Mouse (Mus musculus) CH12.LX (cell line): Measurements from ENCODE around the gene Spata2. TPM values are rescaled to one million over a fixed set of nuclear protein-coding genes. Genes with fewer than 3 reads are reported as not detected.

ENCODE experiments used
- DNase-seq: peaks from one replicate; pipeline ENCODE4 v3.0.0-alpha.2; 2013; ENCODE audit errors: extremely low read depth
- H3K27ac ChIP-seq: 2 replicates; pipeline ENCODE4 v1.5.1; 2012; ENCODE audit warnings: low read depth, mild to moderate bottlenecking, control low read depth, moderate library complexity; ENCODE audit not compliant: insufficient read depth
- H3K27me3 ChIP-seq: replicated peaks from 2 replicates; pipeline ENCODE3; 2012; ENCODE audit warnings: inconsistent platforms
- H3K36me3 ChIP-seq, 2 experiments: replicated peaks in 1 of 2; 2 replicates each; pipeline versions ENCODE3 to v1.6.1; 2012; ENCODE audit warnings: inconsistent platforms in 1 of 2, low read length in 1 of 2, mild to moderate bottlenecking in 1 of 2, mixed read lengths in 1 of 2, moderate library complexity in 1 of 2; ENCODE audit not compliant: control insufficient read depth in 1 of 2, insufficient read depth in 1 of 2
- H3K4me1 ChIP-seq, 2 experiments: 2 replicates each; pipeline ENCODE4 v1.6.1; 2012; ENCODE audit warnings: inconsistent platforms in 1 of 2, moderate library complexity in 1 of 2; ENCODE audit not compliant: insufficient read depth in 2 of 2, control insufficient read depth in 1 of 2
- H3K4me2 ChIP-seq: 2 replicates; pipeline ENCODE4 v1.6.1; 2012; ENCODE audit warnings: low read depth, mild to moderate bottlenecking, control low read depth; ENCODE audit not compliant: poor library complexity, insufficient read depth, severe bottlenecking
- H3K4me3 ChIP-seq, 3 experiments: fragments of 150-350 bp in 1 of 3; sonication (generic) in 1 of 3; replicated peaks in 1 of 3; 2 replicates each; pipeline versions ENCODE3 to v1.5.1; 2011 to 2012; ENCODE audit warnings: low read depth in 2 of 3, low read length in 2 of 3, mild to moderate bottlenecking in 2 of 3, moderate library complexity in 2 of 3, control low read depth in 1 of 3, improper control_type of control experiment in 1 of 3, inconsistent platforms in 1 of 3, mixed read lengths in 1 of 3; ENCODE audit not compliant: poor library complexity in 1 of 3
- H3K79me2 ChIP-seq: replicated peaks from 2 replicates; pipeline ENCODE4 v1.6.1; 2012; ENCODE audit warnings: mild to moderate bottlenecking, moderate library complexity; ENCODE audit not compliant: control insufficient read depth, poor library complexity, insufficient read depth, severe bottlenecking; ENCODE audit errors: extremely low read depth
- H3K9ac ChIP-seq: 2 replicates; pipeline ENCODE4 v1.6.1; 2012; ENCODE audit warnings: low read depth, mild to moderate bottlenecking, control low read depth, moderate library complexity; ENCODE audit not compliant: insufficient read depth
- H3K9me3 ChIP-seq: replicated peaks from 2 replicates; pipeline ENCODE3; 2012; ENCODE audit warnings: low read length, inconsistent platforms, mixed read lengths
- CTCF ChIP-seq, 2 experiments: IDR thresholded peaks in 1 of 2; conservative IDR thresholded peaks in 1 of 2; 2 replicates each; pipeline ENCODE4 v1.5.1; 2011 to 2012; ENCODE audit warnings: low read depth in 2 of 2, low read length in 2 of 2, improper control_type of control experiment in 1 of 2, inconsistent platforms in 1 of 2, mild to moderate bottlenecking in 1 of 2, moderate library complexity in 1 of 2
- GABPA ChIP-seq: IDR thresholded peaks from 2 replicates; pipeline ENCODE4 v1.6.1; 2012; ENCODE audit warnings: low read depth, low read length, improper control_type of control experiment, inconsistent platforms; ENCODE audit not compliant: insufficient replicate concordance
- JUND ChIP-seq: conservative IDR thresholded peaks from 2 replicates; pipeline ENCODE4 v1.6.1; 2011; ENCODE audit warnings: low read depth, low read length, improper control_type of control experiment
- KAT2A ChIP-seq: IDR thresholded peaks from 2 replicates; pipeline ENCODE4 v1.6.1; 2012; ENCODE audit warnings: low read length, improper control_type of control experiment, inconsistent platforms; ENCODE audit not compliant: insufficient replicate concordance
- MAZ ChIP-seq: IDR thresholded peaks from 2 replicates; pipeline ENCODE4 v1.6.1; 2012; ENCODE audit warnings: low read depth, mild to moderate bottlenecking, inconsistent platforms, low read length, improper control_type of control experiment, moderate library complexity
- MEF2A ChIP-seq: IDR thresholded peaks from 2 replicates; pipeline ENCODE4 v1.6.1; 2014; ENCODE audit warnings: low read depth, mild to moderate bottlenecking, inconsistent platforms, low read length, improper control_type of control experiment, borderline replicate concordance
- MYC ChIP-seq: IDR thresholded peaks from 2 replicates; pipeline ENCODE4 v1.6.1; 2011; ENCODE audit warnings: low read depth, mild to moderate bottlenecking, improper control_type of control experiment, low read length
- NELFE ChIP-seq: IDR thresholded peaks from 2 replicates; pipeline ENCODE4 v1.6.1; 2011; ENCODE audit warnings: low read depth, low read length, improper control_type of control experiment
- PAX5 ChIP-seq: IDR thresholded peaks from 2 replicates; pipeline ENCODE4 v1.6.1; 2012; ENCODE audit warnings: low read length, inconsistent platforms, mixed read lengths
- POLR2A ChIP-seq: IDR thresholded peaks from 2 replicates; pipeline ENCODE4 v1.6.1; 2011; ENCODE audit warnings: low read depth, mild to moderate bottlenecking, improper control_type of control experiment, low read length
- POLR2AphosphoS2 ChIP-seq: IDR thresholded peaks from 2 replicates; pipeline ENCODE4 v1.6.1; 2011; ENCODE audit warnings: low read depth, low read length, improper control_type of control experiment
- RAD21 ChIP-seq: IDR thresholded peaks from 2 replicates; pipeline ENCODE4 v1.6.1; 2011; ENCODE audit warnings: low read depth, mild to moderate bottlenecking, low read length, improper control_type of control experiment, moderate library complexity
- RCOR1 ChIP-seq: conservative IDR thresholded peaks from 2 replicates; pipeline ENCODE4 v1.6.1; 2012; ENCODE audit warnings: low read depth, mild to moderate bottlenecking, inconsistent platforms, low read length, improper control_type of control experiment
- SMC3 ChIP-seq: IDR thresholded peaks from 2 replicates; pipeline ENCODE4 v1.6.1; 2011; ENCODE audit warnings: low read depth, low read length, improper control_type of control experiment
- ZNF384 ChIP-seq: IDR thresholded peaks from 2 replicates; pipeline ENCODE4 v1.6.1; 2012; ENCODE audit warnings: low read depth, low read length, improper control_type of control experiment, inconsistent platforms
- dilution Hi-C: fragments of 300-500 bp; cut with MboI; formaldehyde crosslinking; loops from 2 replicates; pipeline ENCODE4 v1.14.3; 2020; ENCODE audit warnings: low sequenced_read_pairs; ENCODE audit not compliant: extremely low pct_unique_long_range_greater_than_20kb, extremely low pct_ligation_motif_present
- in situ Hi-C: fragments of 300-500 bp; cut with MboI; formaldehyde crosslinking; loops from 3 replicates; pipeline ENCODE4 v1.14.3; 2019; ENCODE audit warnings: low sequenced_read_pairs, low pct_ligation_motif_present, low pct_unique_long_range_greater_than_20kb, mixed read lengths
- polyA plus RNA-seq: library from polyadenylated mRNA; unstranded; fragments of >175 nt; gene quantifications from 2 replicates; pipeline ENCODE4 v1.2.1, GENCODE M21; 2012; ENCODE audit warnings: low read depth; ENCODE audit not compliant: insufficient read length
- total RNA-seq, 2 experiments: library from RNA; depleted of rRNA; stranded (reverse); fragments of 300-350 nt in 1 of 2; fragments of >200 nt in 1 of 2; gene quantifications; 2 replicates each; pipeline ENCODE4 v1.2.3; 2012 to 2014

Gene Spata2
- total and polyA plus RNA-seq, 3 experiments, result 9.1 to 22.8 (median 10.5) TPM

- Histone ChIP-seq H3K4me3 (no peak overlapping the region), H3K36me3 (peaks cover 76 to 85% of the 10 kb centered on the region in 2 experiments), H3K79me2 (no peaks in the 10 kb centered on the region), H3K4me2 (no peak overlapping the region), H3K27me3 (no peaks in the 10 kb centered on the region), H3K9ac (no peak overlapping the region), H3K9me3 (no peaks in the 10 kb centered on the region), H3K4me1 (peaks cover 0 to 8% of the 10 kb centered on the region in 2 experiments; a peak in 2 of 4 replicates), H3K27ac (no peak overlapping the region)
- in situ Hi-C loops (loop anchor here (5.0 kb wide), 1 partner anchor 34 kb away; the partner anchor contains the start of gene Slc9a8), dilution Hi-C loops (no loop called here)
- DNase-seq, result no peak
- TF ChIP-seq RAD21 (no peak), POLR2AphosphoS2 (no peak), MEF2A (no peak)
Observed at GRCm38 (mm10) chr2:167456361-167457020, 36.2 kb downstream of the Spata2 start.

GRCm38 (mm10) chr2:167453814-167454213, 38.9 kb downstream of the Spata2 start:
- H3K9me3 ChIP-seq, result no peaks in the 10 kb centered on the region
- peaks cover 0 to 8% of the 10 kb centered on the region in 2 experiments; a peak in 2 of 4 replicates for H3K4me1 ChIP-seq
- no peaks in the 10 kb centered on the region for H3K79me2 ChIP-seq
- no peak for TF ChIP-seq GABPA
- no peak for TF ChIP-seq KAT2A
- no peak for TF ChIP-seq NELFE
- TF ChIP-seq MYC, result no peak
- no peak for TF ChIP-seq JUND
- TF ChIP-seq POLR2A, result no peak
- TF ChIP-seq ZNF384, result no peak
- TF ChIP-seq MAZ, result no peak
- no peak for TF ChIP-seq PAX5
- no peak overlapping the region for H3K4me3 ChIP-seq
- H3K27me3 ChIP-seq, result no peaks in the 10 kb centered on the region
- peaks cover 82 to 90% of the 10 kb centered on the region in 2 experiments for H3K36me3 ChIP-seq
- no peak for DNase-seq
- H3K27ac ChIP-seq, result no peak overlapping the region
- no peak overlapping the region for H3K4me2 ChIP-seq
- dilution Hi-C loops, result no loop called here
- in situ Hi-C loops, result no loop called here
- H3K9ac ChIP-seq, result no peak overlapping the region

- DNase-seq, result no peak
- H3K9me3 ChIP-seq, result no peaks in the 10 kb centered on the region
- H3K4me2 ChIP-seq, result no peak overlapping the region
- H3K36me3 ChIP-seq, result peaks cover 71 to 80% of the 10 kb centered on the region in 2 experiments
- H3K27me3 ChIP-seq, result no peaks in the 10 kb centered on the region
- H3K27ac ChIP-seq, result no peak overlapping the region
- no peak overlapping the region for H3K4me3 ChIP-seq
- dilution Hi-C loops, result no loop called here
- H3K4me1 ChIP-seq, result peaks cover 10 to 32% of the 10 kb centered on the region in 2 experiments
- in situ Hi-C loops, result no loop called here
- TF ChIP-seq MYC (no peak), CTCF (conservative IDR thresholded peaks at IDR 0.05 in 1 of 2, IDR thresholded peaks at IDR 0.05 in 1 of 2; ENCODE audit: low read depth in 2 of 2, low read length in 2 of 2) (peak in 1 of 2 experiments; percentile 29; a peak in 2 of 4 replicates), RCOR1 (no peak), SMC3 (peak; percentile 33)
- no peak overlapping the region for H3K9ac ChIP-seq
- H3K79me2 ChIP-seq, result no peaks in the 10 kb centered on the region
Observed at GRCm38 (mm10) chr2:167450647-167451046, 42.0 kb downstream of the Spata2 start.
